Mouse (Mus musculus): ENCODE results near the gene Pltp. TPM values are rescaled to one million over a fixed set of nuclear protein-coding genes. Genes with fewer than 3 reads are reported as not detected.
A peak's percentile ranks its signal among the peaks of the same experiment; 100 is the strongest.
"Not testable (repeated sequence)": the region's sequence is repeated elsewhere in the genome, so short reads cannot be mapped to it uniquely, and the experiment has no call there.

Gene Pltp
- polyA plus RNA-seq, 1 experiment from 2014 or later, result 67.2 TPM

DNA sequence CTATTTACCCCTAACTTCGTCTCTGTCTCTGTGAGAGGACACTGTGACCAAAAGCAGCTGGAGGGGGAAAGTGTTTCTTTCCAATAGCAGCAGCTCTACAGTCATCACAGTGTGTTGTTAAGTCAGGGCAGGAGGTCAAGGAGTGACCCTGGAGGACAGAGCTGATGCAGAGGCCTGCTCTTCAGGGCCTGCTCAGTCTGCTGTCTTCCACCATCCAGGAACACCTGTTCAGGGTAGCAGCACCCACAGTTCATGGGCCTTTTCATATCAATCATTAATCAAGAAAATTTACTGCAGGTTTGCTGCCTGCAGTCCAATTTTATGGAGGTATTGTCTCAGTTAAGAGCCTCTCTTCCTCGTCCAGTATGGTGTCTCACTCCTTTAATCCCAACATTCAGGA is 44.0 kb downstream of the Pltp start:
- ATAC-seq (replicated peaks; ENCODE audit: extremely low read depth, insufficient read depth, low FRiP score), result no peak
- WGBS, result 77% methylated on average over 2 of the region's 2 CpGs
- Histone ChIP-seq H3K9me3 (replicated peaks; ENCODE audit: control insufficient read depth, low read length) (no peaks in the 10 kb centered on the region), H3K4me1 (ENCODE audit: control insufficient read depth, insufficient read depth, low read length) (peaks cover 5% of the 10 kb centered on the region), H3K27ac (ENCODE audit: low read length) (no peak overlapping the region), H3K9ac (ENCODE audit: low read length) (no peak overlapping the region), H3K36me3 (ENCODE audit: control insufficient read depth, insufficient read depth) (peaks cover 7% of the 10 kb centered on the region), H3K4me2 (ENCODE audit: low read depth, low read length) (no peak overlapping the region), H3K27me3 (ENCODE audit: control insufficient read depth, insufficient read depth, low read length) (no peaks in the 10 kb centered on the region), H3K4me3 (ENCODE audit: low read length) (no peak overlapping the region)

DNA sequence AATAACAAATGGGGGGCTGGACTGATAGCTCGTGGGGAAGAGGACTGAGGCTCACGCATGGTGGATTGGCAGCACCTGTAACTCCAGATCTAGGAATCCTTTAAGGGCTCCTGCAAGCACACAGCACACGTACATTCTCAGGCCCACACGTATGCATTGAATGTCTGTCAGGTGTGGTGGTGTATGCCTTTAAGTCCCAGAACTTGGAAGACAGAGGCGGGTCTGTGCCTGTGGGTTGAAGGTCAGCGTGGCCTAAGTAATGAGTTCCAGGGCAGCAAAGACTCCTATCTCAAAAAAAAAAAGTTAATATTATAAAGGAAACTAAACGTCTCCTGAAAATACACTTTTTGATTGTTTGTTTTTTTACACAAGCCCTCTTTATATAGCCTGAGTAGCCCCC is 50.9 kb downstream of the Pltp start:
- no peak overlapping the region for H3K9ac ChIP-seq (ENCODE audit: low read length)
- no peak overlapping the region for H3K4me2 ChIP-seq (ENCODE audit: low read depth, low read length)
- peaks cover 8% of the 10 kb centered on the region for H3K36me3 ChIP-seq (ENCODE audit: control insufficient read depth, insufficient read depth)
- H3K4me3 ChIP-seq (ENCODE audit: low read length), result no peak overlapping the region
- H3K27me3 ChIP-seq (ENCODE audit: control insufficient read depth, insufficient read depth, low read length), result no peaks in the 10 kb centered on the region
- 66% methylated on average over 7 of the region's 7 CpGs for WGBS
- no peak for ATAC-seq (replicated peaks; ENCODE audit: extremely low read depth, insufficient read depth, low FRiP score)
- H3K9me3 ChIP-seq (replicated peaks; ENCODE audit: control insufficient read depth, low read length), result no peaks in the 10 kb centered on the region
- H3K27ac ChIP-seq (ENCODE audit: low read length), result no peak overlapping the region
- peaks cover 13% of the 10 kb centered on the region for H3K4me1 ChIP-seq (ENCODE audit: control insufficient read depth, insufficient read depth, low read length)

DNA sequence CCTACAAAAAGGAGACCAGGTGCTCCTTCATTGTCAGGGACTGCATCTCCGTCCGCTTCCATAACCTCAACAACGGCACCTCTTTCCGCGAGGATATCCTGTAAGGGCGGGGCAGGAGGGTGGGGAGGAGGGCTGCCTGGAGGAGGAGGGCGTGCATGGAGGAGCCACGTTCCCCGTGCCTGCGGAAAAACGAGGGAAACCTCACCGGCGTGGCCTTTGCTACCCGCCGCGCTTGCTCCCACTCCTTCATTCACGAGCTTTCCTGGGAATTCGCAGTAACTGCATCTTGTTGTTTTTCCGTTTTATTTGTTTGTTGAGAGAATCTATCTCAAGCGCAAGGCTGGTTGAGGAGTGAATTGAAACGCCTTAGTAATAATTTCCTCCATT is 52.2 kb downstream of the Pltp start:
- peak; percentile 10; the same call in 1 of the 2 replicates for ATAC-seq (replicated peaks; ENCODE audit: extremely low read depth, insufficient read depth, low FRiP score)
- H3K4me2 ChIP-seq (ENCODE audit: low read depth, low read length), result peak overlapping the region; percentile 96
- H3K27me3 ChIP-seq (ENCODE audit: control insufficient read depth, insufficient read depth, low read length), result no peaks in the 10 kb centered on the region
- H3K4me3 ChIP-seq (ENCODE audit: low read length), result peak overlapping the region; percentile 76
- H3K9ac ChIP-seq (ENCODE audit: low read length), result peak overlapping the region; percentile 83
- peaks cover 13% of the 10 kb centered on the region for H3K4me1 ChIP-seq (ENCODE audit: control insufficient read depth, insufficient read depth, low read length)
- 2% methylated on average over 21 of the region's 21 CpGs for WGBS
- no peaks in the 10 kb centered on the region for H3K9me3 ChIP-seq (replicated peaks; ENCODE audit: control insufficient read depth, low read length)
- peak overlapping the region; percentile 79 for H3K27ac ChIP-seq (ENCODE audit: low read length)
- peaks cover 8% of the 10 kb centered on the region for H3K36me3 ChIP-seq (ENCODE audit: control insufficient read depth, insufficient read depth)

DNA sequence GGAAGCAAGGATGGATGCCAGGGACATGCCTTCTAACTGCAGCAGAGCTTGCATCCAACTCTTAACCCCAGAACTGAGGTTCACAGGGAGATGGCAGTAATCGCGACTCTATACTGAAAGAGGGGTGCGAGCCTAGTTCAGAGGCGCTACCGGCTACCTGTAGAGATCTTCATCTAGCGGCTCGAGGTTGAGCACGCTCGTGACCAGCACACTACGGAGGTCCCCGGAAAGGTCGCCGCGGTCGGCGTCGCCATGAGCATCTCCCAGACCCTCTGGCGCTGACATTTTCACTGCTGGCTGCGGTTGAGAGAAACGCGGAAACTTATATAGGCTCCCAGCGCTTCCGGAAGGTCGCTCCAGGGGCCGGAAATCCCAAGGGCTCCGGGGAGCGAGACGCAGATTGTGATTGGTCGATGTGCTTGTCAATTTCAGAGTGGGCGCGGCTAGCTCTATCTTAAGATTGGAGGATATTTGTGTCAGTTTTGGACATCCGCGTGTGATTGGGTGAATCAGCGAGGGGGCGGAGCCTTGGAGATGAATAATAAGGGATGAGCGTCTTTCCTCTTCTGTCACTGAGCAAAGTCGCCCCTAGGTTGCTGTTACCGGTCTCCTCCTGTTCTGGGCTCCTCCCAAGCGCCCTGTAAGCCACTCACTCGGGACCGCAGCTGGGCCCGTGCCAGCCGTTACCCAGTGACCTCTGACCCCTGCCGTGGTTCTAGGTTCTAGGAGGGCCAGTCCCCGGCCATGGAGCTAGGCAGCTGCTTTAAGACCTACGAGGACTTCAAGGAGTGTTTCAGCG is 52.8 kb downstream of the Pltp start, which contains the start of the genes Acot8 and Zswim3:
Gene Acot8 (minus strand): TSS at position 350 of the 799 bp plus-strand sequence.
Gene Zswim3 (plus strand): TSS at position 566 of the 799 bp plus-strand sequence.
- peak; percentile 97 for ATAC-seq (replicated peaks; ENCODE audit: extremely low read depth, insufficient read depth, low FRiP score)
- Histone ChIP-seq H3K4me3 (ENCODE audit: low read length) (peak within 1 kb of the TSS; percentile 76), H3K9me3 (replicated peaks; ENCODE audit: control insufficient read depth, low read length) (no peaks in the 10 kb centered on the region), H3K36me3 (ENCODE audit: control insufficient read depth, insufficient read depth) (peaks cover 8% of the 10 kb centered on the region), H3K9ac (ENCODE audit: low read length) (peak within 1 kb of the TSS; percentile 92), H3K4me1 (ENCODE audit: control insufficient read depth, insufficient read depth, low read length) (peaks cover 13% of the 10 kb centered on the region), H3K4me2 (ENCODE audit: low read depth, low read length) (peak within 1 kb of the TSS; percentile 96), H3K27me3 (ENCODE audit: control insufficient read depth, insufficient read depth, low read length) (no peaks in the 10 kb centered on the region), H3K27ac (ENCODE audit: low read length) (peak within 1 kb of the TSS; percentile 84)
- under 1% methylated on average over 47 of the region's 47 CpGs for WGBS

DNA sequence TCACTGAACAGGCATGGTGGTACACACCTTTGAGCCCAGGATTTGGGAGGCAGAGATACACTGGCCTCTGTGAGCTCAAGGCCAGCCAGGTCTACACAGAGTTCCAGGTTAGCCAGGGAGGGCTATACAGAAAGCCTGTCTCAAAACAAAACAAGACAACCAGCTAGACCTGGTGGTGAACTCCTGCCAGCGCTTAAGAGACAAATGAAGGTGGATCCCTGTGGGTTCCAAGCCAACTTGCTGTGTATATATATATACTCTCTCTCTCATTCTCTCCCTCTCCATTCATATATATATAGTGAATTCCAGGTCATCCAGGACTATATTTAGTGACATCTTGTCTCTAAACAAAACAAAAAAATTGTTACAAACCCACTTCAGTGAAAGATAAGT is 53.6 kb downstream of the Pltp start:
- ATAC-seq (replicated peaks; ENCODE audit: extremely low read depth, insufficient read depth, low FRiP score), result no peak
- Histone ChIP-seq H3K9ac (ENCODE audit: low read length) (peak overlapping the region; percentile 92), H3K27me3 (ENCODE audit: control insufficient read depth, insufficient read depth, low read length) (no peaks in the 10 kb centered on the region), H3K4me3 (ENCODE audit: low read length) (peak overlapping the region; percentile 76), H3K9me3 (replicated peaks; ENCODE audit: control insufficient read depth, low read length) (no peaks in the 10 kb centered on the region), H3K27ac (ENCODE audit: low read length) (no peak overlapping the region; the same call in 1 of the 2 replicates), H3K36me3 (ENCODE audit: control insufficient read depth, insufficient read depth) (peaks cover 9% of the 10 kb centered on the region), H3K4me2 (ENCODE audit: low read depth, low read length) (peak overlapping the region; percentile 74), H3K4me1 (ENCODE audit: control insufficient read depth, insufficient read depth, low read length) (peaks cover 13% of the 10 kb centered on the region)
- 60% methylated on average over 1 of the region's 1 CpGs for WGBS

DNA sequence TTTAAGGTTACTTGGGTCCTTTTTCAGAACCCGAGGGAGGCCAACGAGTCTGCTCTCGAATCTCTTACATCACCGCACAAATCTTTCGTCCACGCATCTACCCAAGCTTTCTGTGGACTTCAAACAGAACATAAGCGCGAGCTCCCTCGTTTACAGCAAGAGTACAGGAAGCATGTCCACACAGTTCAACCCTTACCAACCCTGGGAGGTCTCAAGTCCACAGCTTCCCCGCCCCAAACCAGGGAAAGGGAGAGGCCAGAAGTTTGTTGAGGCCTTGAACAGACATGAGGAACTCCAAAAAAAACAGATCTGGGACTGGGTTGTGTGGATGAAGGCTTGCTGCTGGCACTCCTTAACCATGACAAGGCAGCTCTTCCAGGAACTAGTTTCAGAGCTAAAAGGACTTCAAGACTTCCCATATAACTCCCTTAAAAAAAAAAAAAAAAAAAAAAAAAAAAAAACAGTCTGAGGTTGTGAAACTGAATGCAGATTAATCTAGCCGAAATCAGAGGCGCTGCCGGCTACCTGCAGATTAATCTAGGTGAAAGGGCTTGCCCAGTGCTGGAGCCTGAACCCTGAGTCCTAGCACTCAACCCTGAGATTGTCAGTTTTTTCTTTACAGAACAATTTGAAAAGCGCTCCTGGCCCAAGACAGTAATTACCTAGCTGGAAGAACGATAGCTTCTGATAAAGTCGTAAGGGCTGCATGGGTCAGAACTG is 54.1 kb downstream of the Pltp start:
- Histone ChIP-seq H3K36me3 (ENCODE audit: control insufficient read depth, insufficient read depth) (peaks cover 6% of the 10 kb centered on the region), H3K27me3 (ENCODE audit: control insufficient read depth, insufficient read depth, low read length) (no peaks in the 10 kb centered on the region), H3K9ac (ENCODE audit: low read length) (peak overlapping the region; percentile 92), H3K27ac (ENCODE audit: low read length) (no peak overlapping the region), H3K4me2 (ENCODE audit: low read depth, low read length) (peak overlapping the region; percentile 74), H3K9me3 (replicated peaks; ENCODE audit: control insufficient read depth, low read length) (no peaks in the 10 kb centered on the region), H3K4me3 (ENCODE audit: low read length) (peak overlapping the region; percentile 76; the same call in 1 of the 2 replicates), H3K4me1 (ENCODE audit: control insufficient read depth, insufficient read depth, low read length) (peaks cover 13% of the 10 kb centered on the region)
- no peak for ATAC-seq (replicated peaks; ENCODE audit: extremely low read depth, insufficient read depth, low FRiP score)
- 86% methylated on average over 16 of the region's 16 CpGs for WGBS

DNA sequence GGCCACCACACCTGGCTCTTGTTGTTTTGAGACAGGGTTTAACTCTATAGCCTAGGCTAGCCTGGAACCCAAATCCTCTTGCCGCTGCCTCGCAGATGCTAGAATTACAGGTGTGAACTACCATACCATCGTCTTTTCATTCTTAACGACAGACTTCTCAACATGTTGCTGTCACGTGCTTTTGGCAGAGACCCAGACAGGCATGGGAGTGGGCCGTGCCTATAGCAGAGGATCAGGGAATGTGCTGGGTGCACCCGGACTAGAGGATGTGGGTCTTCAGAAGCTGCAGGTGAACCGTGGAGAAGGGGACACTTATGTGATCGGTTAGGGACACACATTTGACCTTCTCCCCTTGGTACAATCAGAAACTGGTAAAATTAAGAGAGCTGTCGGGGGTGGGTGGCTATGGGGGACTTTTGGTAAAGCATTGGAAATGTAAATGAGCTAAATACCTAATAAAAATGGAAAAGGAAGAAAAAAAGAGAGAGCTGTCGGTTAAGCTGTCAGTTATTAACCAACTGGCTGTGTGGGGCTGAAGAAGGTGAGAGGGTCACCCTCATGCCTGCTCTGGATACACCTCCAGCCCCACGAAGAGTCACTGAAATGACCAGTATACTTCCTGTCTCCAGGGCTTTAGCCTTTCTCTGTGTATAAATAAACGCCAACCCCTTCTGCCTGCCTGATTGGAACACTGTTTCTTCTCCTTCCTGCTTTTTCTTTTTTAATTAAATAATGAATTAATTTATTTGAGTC is 57.1 kb downstream of the Pltp start:
- H3K36me3 ChIP-seq (ENCODE audit: control insufficient read depth, insufficient read depth), result peaks cover 11% of the 10 kb centered on the region
- peaks cover 10% of the 10 kb centered on the region for H3K4me1 ChIP-seq (ENCODE audit: control insufficient read depth, insufficient read depth, low read length)
- H3K27ac ChIP-seq (ENCODE audit: low read length), result no peak overlapping the region
- no peaks in the 10 kb centered on the region for H3K9me3 ChIP-seq (replicated peaks; ENCODE audit: control insufficient read depth, low read length)
- ATAC-seq (replicated peaks; ENCODE audit: extremely low read depth, insufficient read depth, low FRiP score), result no peak
- H3K27me3 ChIP-seq (ENCODE audit: control insufficient read depth, insufficient read depth, low read length), result no peaks in the 10 kb centered on the region
- no peak overlapping the region for H3K4me2 ChIP-seq (ENCODE audit: low read depth, low read length)
- 82% methylated on average over 13 of the region's 13 CpGs for WGBS
- H3K4me3 ChIP-seq (ENCODE audit: low read length), result no peak overlapping the region
- no peak overlapping the region for H3K9ac ChIP-seq (ENCODE audit: low read length)

DNA sequence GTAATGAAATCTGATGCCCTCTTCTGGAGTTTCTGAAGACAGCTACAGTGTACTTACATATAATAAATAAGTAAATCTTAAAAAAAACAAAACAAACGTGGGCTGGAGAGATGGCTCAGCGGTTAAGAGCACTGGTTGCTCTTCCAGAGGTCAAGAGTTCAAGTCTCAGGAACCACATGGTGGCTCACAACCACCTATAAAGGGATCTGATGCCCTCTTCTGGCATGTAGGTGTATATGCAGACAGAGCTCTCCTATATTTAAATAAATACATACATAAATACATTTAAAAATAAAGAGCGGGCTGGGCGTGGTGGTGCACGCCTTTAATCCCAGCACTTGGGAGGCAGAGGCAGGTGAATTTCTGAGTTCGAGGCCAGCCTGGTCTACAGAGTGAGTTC is 59.0 kb downstream of the Pltp start:
- not testable (repeated sequence) for H3K4me3 ChIP-seq (ENCODE audit: low read length); ATAC-seq (replicated peaks; ENCODE audit: extremely low read depth, insufficient read depth, low FRiP score); H3K4me1 ChIP-seq (ENCODE audit: control insufficient read depth, insufficient read depth, low read length); H3K4me2 ChIP-seq (ENCODE audit: low read depth, low read length); H3K27me3 ChIP-seq (ENCODE audit: control insufficient read depth, insufficient read depth, low read length); H3K9ac ChIP-seq (ENCODE audit: low read length); H3K9me3 ChIP-seq (replicated peaks; ENCODE audit: control insufficient read depth, low read length); H3K27ac ChIP-seq (ENCODE audit: low read length)
- WGBS, result 79% methylated on average over 6 of the region's 6 CpGs
- H3K36me3 ChIP-seq (ENCODE audit: control insufficient read depth, insufficient read depth), result peaks cover 11% of the 10 kb centered on the region

Data from heart, embryonic 16.5 days (tissue).